Mouse (Mus musculus): ENCODE data around the gene Cers2. TPM values are rescaled to one million over a fixed set of nuclear protein-coding genes. Genes with fewer than 3 reads are reported as not detected.

Gene Cers2
- polyA plus RNA-seq, 1 experiment from 2014 or later: 117 TPM

DNA sequence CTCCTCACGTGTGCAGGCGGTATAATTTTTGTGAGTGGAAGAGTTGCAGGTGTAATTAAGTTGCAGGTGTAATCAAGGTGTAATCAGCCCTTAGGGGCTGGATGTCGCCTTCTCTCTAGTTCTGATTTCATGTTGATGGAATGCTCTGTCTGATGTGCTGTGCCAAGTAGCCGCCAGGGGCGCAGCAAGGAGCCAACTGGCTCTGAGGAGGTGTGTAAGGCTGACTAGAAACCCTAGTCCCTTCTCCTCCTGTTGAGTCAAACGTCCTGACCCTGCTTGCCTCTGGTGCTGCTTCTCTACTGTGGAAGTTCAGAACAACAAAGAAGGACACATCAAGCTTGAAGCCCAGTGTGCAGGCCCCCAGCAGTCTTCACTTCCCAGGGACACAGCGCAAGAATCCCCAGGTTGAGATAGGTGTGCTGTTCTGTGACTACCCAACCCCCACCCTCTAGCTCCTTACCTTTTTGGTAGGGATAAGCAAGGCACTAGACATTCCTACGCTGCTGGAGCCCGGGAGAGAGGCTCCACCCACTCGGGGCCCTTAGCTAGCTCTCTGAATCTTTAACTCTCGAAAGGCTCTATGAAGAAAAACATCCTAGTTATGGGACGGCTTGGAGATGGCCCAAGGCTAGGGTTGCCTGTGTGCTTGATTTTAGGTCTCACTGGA lies 3.0 kb downstream of the Cers2 start:
- Histone ChIP-seq H3K4me1 (ENCODE audit: control insufficient read depth, insufficient read depth, low read length) (peaks cover 44% of the 10 kb centered on the region), H3K27ac (ENCODE audit: low read depth, low read length) (peak overlapping the region; percentile 65), H3K9me3 (replicated peaks; ENCODE audit: control insufficient read depth, low read length) (no peaks in the 10 kb centered on the region), H3K4me3 (ENCODE audit: low read depth, low read length) (peak overlapping the region; percentile 6; the same call in 1 of the 2 replicates), H3K27me3 (ENCODE audit: control insufficient read depth, insufficient read depth, low read length) (no peaks in the 10 kb centered on the region), H3K4me2 (peak overlapping the region; percentile 58), H3K9ac (ENCODE audit: low read depth, low read length) (no peak overlapping the region), H3K36me3 (ENCODE audit: control insufficient read depth, insufficient read depth, low read length) (peaks cover 22% of the 10 kb centered on the region)
- ATAC-seq (replicated peaks; ENCODE audit: insufficient number of reproducible peaks, low FRiP score, low TSS enrichment): no peak
- 15% methylated on average over 12 of the region's 12 CpGs for WGBS (ENCODE audit: insufficient replicate concordance)

GRCm38 (mm10) chr3:95318548-95318947 lies 4.0 kb downstream of the Cers2 start:
- 23% methylated on average over 6 of the region's 6 CpGs for WGBS (ENCODE audit: insufficient replicate concordance)
- Histone ChIP-seq H3K36me3 (ENCODE audit: control insufficient read depth, insufficient read depth, low read length) (peaks cover 29% of the 10 kb centered on the region), H3K4me1 (ENCODE audit: control insufficient read depth, insufficient read depth, low read length) (peaks cover 40% of the 10 kb centered on the region), H3K4me3 (ENCODE audit: low read depth, low read length) (no peak overlapping the region), H3K27ac (ENCODE audit: low read depth, low read length) (peak overlapping the region; percentile 65), H3K27me3 (ENCODE audit: control insufficient read depth, insufficient read depth, low read length) (no peaks in the 10 kb centered on the region), H3K4me2 (peak overlapping the region; percentile 40), H3K9ac (ENCODE audit: low read depth, low read length) (peak overlapping the region; percentile 1; the same call in 1 of the 2 replicates), H3K9me3 (replicated peaks; ENCODE audit: control insufficient read depth, low read length) (no peaks in the 10 kb centered on the region)
- ATAC-seq (replicated peaks; ENCODE audit: insufficient number of reproducible peaks, low FRiP score, low TSS enrichment): no peak

GRCm38 (mm10) chr3:95319110-95319509 lies 4.5 kb downstream of the Cers2 start:
- Histone ChIP-seq H3K4me1 (ENCODE audit: control insufficient read depth, insufficient read depth, low read length) (peaks cover 37% of the 10 kb centered on the region), H3K27ac (ENCODE audit: low read depth, low read length) (peak overlapping the region; percentile 65), H3K9me3 (replicated peaks; ENCODE audit: control insufficient read depth, low read length) (no peaks in the 10 kb centered on the region), H3K4me3 (ENCODE audit: low read depth, low read length) (no peak overlapping the region), H3K4me2 (peak overlapping the region; percentile 40), H3K9ac (ENCODE audit: low read depth, low read length) (peak overlapping the region; percentile 1; the same call in 1 of the 2 replicates), H3K36me3 (ENCODE audit: control insufficient read depth, insufficient read depth, low read length) (peaks cover 35% of the 10 kb centered on the region), H3K27me3 (ENCODE audit: control insufficient read depth, insufficient read depth, low read length) (no peaks in the 10 kb centered on the region)
- no peak for ATAC-seq (replicated peaks; ENCODE audit: insufficient number of reproducible peaks, low FRiP score, low TSS enrichment)
- WGBS (ENCODE audit: insufficient replicate concordance): 53% methylated on average over 2 of the region's 2 CpGs

- no peak overlapping the region for H3K4me3 ChIP-seq (ENCODE audit: low read depth, low read length)
- no peak for ATAC-seq (replicated peaks; ENCODE audit: insufficient number of reproducible peaks, low FRiP score, low TSS enrichment)
- H3K36me3 ChIP-seq (ENCODE audit: control insufficient read depth, insufficient read depth, low read length): peaks cover 43% of the 10 kb centered on the region
- H3K9ac ChIP-seq (ENCODE audit: low read depth, low read length): no peak overlapping the region
- H3K27me3 ChIP-seq (ENCODE audit: control insufficient read depth, insufficient read depth, low read length): no peaks in the 10 kb centered on the region
- H3K4me2 ChIP-seq: no peak overlapping the region
- no peaks in the 10 kb centered on the region for H3K9me3 ChIP-seq (replicated peaks; ENCODE audit: control insufficient read depth, low read length)
- WGBS (ENCODE audit: insufficient replicate concordance): 72% methylated on average over 12 of the region's 12 CpGs
- H3K4me1 ChIP-seq (ENCODE audit: control insufficient read depth, insufficient read depth, low read length): peaks cover 35% of the 10 kb centered on the region
- H3K27ac ChIP-seq (ENCODE audit: low read depth, low read length): no peak overlapping the region
Observed at GRCm38 (mm10) chr3:95319701-95320625, 5.4 kb downstream of the Cers2 start.

DNA sequence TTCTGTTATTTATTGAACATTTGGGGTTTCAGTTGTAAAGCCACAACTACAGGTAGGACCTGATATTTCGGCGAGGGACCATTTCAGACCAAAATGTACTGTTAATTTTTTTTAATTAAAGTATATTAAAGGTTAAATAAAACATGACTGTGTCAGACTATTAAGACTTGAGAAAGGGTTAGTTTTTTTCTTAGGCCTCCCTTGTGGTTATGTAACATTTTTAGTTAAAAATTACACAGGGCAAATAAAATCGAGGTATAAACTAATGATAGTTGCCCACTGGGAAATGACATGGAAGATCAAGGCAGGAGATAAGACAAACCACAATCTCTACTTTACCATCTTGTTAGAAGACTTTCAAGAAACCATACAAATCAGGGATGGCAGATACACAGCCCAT lies 8.8 kb downstream of the Cers2 start:
- Histone ChIP-seq H3K27ac (ENCODE audit: low read depth, low read length) (no peak overlapping the region), H3K9me3 (replicated peaks; ENCODE audit: control insufficient read depth, low read length) (no peaks in the 10 kb centered on the region), H3K27me3 (ENCODE audit: control insufficient read depth, insufficient read depth, low read length) (no peaks in the 10 kb centered on the region), H3K9ac (ENCODE audit: low read depth, low read length) (no peak overlapping the region), H3K4me2 (no peak overlapping the region), H3K36me3 (ENCODE audit: control insufficient read depth, insufficient read depth, low read length) (peaks cover 58% of the 10 kb centered on the region), H3K4me1 (ENCODE audit: control insufficient read depth, insufficient read depth, low read length) (peaks cover 15% of the 10 kb centered on the region), H3K4me3 (ENCODE audit: low read depth, low read length) (no peak overlapping the region)
- 91% methylated on average over 3 of the region's 3 CpGs for WGBS (ENCODE audit: insufficient replicate concordance)
- no peak for ATAC-seq (replicated peaks; ENCODE audit: insufficient number of reproducible peaks, low FRiP score, low TSS enrichment)

- WGBS (ENCODE audit: insufficient replicate concordance): 88% methylated on average over 6 of the region's 6 CpGs
- Histone ChIP-seq H3K36me3 (ENCODE audit: control insufficient read depth, insufficient read depth, low read length) (peaks cover 58% of the 10 kb centered on the region), H3K4me2 (no peak overlapping the region), H3K9ac (ENCODE audit: low read depth, low read length) (no peak overlapping the region), H3K9me3 (replicated peaks; ENCODE audit: control insufficient read depth, low read length) (no peaks in the 10 kb centered on the region), H3K27ac (ENCODE audit: low read depth, low read length) (no peak overlapping the region), H3K4me1 (ENCODE audit: control insufficient read depth, insufficient read depth, low read length) (0 out of 2 replicates have a peak, but pooled peaks cover 5% of the 10 kb centered on the region), H3K27me3 (ENCODE audit: control insufficient read depth, insufficient read depth, low read length) (no peaks in the 10 kb centered on the region), H3K4me3 (ENCODE audit: low read depth, low read length) (no peak overlapping the region)
- ATAC-seq (replicated peaks; ENCODE audit: insufficient number of reproducible peaks, low FRiP score, low TSS enrichment): no peak
Observed at GRCm38 (mm10) chr3:95324454-95325144, 10.0 kb downstream of the Cers2 start.

GRCm38 (mm10) chr3:95328803-95329404 lies 14.3 kb downstream of the Cers2 start:
- Histone ChIP-seq H3K9me3 (replicated peaks; ENCODE audit: control insufficient read depth, low read length) (no peaks in the 10 kb centered on the region), H3K4me3 (ENCODE audit: low read depth, low read length) (no peak overlapping the region), H3K4me2 (no peak overlapping the region), H3K9ac (ENCODE audit: low read depth, low read length) (no peak overlapping the region), H3K36me3 (ENCODE audit: control insufficient read depth, insufficient read depth, low read length) (peaks cover 38% of the 10 kb centered on the region), H3K4me1 (ENCODE audit: control insufficient read depth, insufficient read depth, low read length) (no peaks in the 10 kb centered on the region), H3K27me3 (ENCODE audit: control insufficient read depth, insufficient read depth, low read length) (no peaks in the 10 kb centered on the region), H3K27ac (ENCODE audit: low read depth, low read length) (no peak overlapping the region)
- 80% methylated on average over 1 of the region's 1 CpGs for WGBS (ENCODE audit: insufficient replicate concordance)
- no peak for ATAC-seq (replicated peaks; ENCODE audit: insufficient number of reproducible peaks, low FRiP score, low TSS enrichment)

GRCm38 (mm10) chr3:95331528-95331927 lies 16.9 kb downstream of the Cers2 start:
- peaks cover 37% of the 10 kb centered on the region for H3K36me3 ChIP-seq (ENCODE audit: control insufficient read depth, insufficient read depth, low read length)
- H3K4me3 ChIP-seq (ENCODE audit: low read depth, low read length): no peak overlapping the region
- H3K27me3 ChIP-seq (ENCODE audit: control insufficient read depth, insufficient read depth, low read length): no peaks in the 10 kb centered on the region
- no peak overlapping the region for H3K9ac ChIP-seq (ENCODE audit: low read depth, low read length)
- H3K4me2 ChIP-seq: no peak overlapping the region
- H3K4me1 ChIP-seq (ENCODE audit: control insufficient read depth, insufficient read depth, low read length): no peaks in the 10 kb centered on the region
- 85% methylated on average over 1 of the region's 1 CpGs for WGBS (ENCODE audit: insufficient replicate concordance)
- no peaks in the 10 kb centered on the region for H3K9me3 ChIP-seq (replicated peaks; ENCODE audit: control insufficient read depth, low read length)
- H3K27ac ChIP-seq (ENCODE audit: low read depth, low read length): no peak overlapping the region
- no peak for ATAC-seq (replicated peaks; ENCODE audit: insufficient number of reproducible peaks, low FRiP score, low TSS enrichment)

Data from heart, embryonic 11.5 days (tissue).